Mouse (Mus musculus): Measurements from ENCODE around the gene Gabrb1. TPM values are rescaled to one million over a fixed set of nuclear protein-coding genes. Genes with fewer than 3 reads are reported as not detected.
A peak's percentile ranks its signal among the peaks of the same experiment; 100 is the strongest.

Gene Gabrb1
- total RNA-seq (2021), result 100 to 1,000 TPM; 133 to 147 TPM

DNA sequence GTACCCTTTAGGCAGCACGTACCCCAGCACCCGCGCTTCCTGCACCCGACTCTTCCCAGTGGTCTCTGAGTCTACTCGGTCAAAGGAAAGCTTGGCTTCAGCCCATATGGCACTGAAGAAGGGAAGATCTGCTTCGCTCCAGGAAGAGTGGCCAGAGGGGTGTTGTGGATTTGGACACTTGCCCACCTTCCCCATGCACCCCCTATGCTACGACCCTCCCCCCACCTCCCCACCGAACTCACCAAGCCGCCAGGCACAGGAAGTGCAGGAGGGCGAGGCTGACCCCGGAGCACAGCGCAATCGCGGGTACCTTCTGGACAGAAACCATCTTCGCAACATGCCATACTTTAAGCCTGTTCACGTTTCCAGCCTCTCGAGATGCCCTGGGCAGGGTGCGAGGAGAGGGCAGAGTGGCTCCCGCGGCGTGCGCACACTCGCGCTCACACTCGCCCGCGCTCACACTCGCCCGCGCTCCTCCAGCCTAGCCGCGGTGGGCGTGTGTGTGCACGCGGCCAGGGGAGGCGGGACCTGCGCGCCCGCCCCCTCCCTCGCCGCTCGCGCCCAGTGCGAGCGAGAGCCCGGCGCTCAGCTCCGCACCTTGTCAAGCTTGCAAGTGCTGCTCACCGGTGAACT lies at the start of gene Gabrb1:
Gene Gabrb1, plus strand, starts transcription at position 632 of the 633 bp plus-strand sequence.
- peak; percentile 58 for DNase-seq

DNA sequence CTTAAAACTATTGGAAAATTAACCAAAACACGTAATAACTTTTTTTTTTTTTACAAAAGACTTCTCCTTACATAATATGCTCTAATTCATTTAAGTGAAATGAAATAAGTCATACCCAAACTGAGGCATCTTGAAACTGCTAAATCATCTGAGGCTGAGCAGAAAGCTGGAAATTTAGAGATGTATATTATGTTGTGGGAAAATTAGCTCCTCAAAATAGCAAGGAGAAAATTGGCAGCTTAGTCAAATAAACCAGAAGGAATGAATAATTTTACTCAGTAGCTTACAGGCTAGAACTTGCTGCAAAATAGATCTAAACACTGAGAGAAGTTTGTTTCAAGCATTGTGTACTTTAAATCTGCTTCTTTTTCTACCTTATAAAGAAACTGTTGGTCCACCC lies 49.2 kb upstream of the Gabrb1 start:
- no peak for DNase-seq

DNA sequence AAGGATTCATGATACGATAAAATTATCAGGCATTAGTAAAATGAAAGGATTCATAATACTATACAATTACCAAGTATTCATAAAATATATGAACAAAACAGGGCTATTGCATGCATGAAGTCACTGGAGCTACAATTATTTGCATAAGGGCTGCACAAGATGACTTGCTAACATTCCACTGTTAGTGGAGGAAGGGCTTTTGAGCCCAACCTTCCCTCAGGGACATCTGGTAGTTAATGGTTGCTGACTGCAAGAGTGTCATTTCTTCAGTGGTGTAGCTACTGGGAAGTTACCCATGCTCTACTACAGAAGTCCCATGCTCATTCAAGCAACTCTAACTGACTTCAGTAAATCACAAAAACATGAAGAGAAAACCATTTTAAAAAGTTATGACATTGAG lies 43.6 kb upstream of the Gabrb1 start:
- no peak for DNase-seq

DNA sequence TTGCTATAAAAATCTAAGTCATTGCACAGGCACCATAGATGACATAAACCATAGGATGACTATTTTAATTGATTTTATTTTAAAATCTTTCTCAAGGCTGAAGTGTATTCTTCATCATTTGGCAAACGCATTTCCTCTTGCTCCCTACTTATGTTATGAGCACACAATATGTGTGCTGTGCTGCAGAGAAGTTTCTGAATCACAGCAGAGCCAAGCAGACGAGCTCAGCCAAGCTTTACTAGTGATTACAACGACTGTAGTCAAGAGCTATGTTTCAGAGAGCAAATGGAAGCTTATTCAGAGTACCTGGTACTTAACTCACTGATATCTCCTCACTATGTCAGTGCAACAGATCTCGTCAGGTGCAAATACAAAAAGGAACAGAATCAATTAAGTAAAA lies 41.2 kb upstream of the Gabrb1 start:
- DNase-seq, result no peak

DNA sequence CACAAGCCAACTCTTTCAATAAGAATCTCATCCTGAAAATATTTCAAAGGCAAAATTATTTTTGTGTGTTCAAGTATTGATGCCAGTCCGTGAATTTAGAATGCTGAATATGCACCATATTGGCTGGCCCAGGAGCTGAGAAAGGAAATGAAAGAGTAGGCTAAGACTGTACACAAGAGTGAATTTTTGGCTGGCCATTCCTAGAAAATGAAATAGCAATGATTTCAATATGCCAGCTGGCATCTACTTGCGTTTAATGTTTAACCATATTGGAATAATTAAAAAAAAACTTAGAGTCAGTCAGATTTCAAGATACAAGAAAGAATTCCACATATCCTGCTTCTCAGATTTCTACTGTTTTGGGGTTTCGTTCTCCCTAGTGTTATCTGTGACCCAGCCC lies 30.1 kb upstream of the Gabrb1 start:
- DNase-seq, result no peak

DNA sequence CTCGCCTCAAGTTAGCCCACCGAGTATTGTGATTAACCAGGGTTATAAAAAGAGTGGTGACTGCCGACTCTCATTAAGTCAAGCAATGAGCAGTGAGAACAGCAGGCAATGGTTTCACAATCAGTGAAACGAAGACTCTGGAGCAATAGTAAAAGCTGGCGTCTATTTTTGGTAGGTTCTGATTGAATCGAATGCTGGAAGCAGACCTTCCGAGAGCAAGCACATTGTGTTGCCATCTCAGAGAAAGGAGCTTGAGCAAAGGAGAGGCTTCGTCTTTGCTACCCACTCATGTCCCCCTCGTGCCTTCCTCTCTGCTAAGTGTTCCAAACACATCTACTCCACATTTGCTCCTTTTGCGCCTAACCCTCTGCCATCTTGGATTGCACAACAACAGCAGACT lies 18.1 kb upstream of the Gabrb1 start:
- DNase-seq, result peak; percentile 9 to 27

DNA sequence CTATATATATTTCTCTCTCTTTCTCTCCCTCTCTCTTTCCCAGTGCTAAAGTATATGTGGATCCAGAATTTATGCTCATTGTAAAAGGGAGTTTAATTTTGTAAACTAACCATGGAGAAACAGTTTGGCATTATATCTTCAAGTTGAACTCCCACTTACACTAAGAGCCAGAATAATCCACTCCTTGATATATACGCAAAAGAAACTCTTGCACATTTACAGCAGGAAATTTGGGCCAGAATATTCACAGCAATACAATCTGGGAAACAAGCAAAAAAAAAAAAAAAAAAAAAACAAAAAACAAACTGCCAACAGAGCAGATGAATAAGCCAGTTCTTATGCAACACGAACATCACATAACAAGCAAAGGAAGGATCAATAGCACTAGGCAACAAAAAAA lies 9.8 kb upstream of the Gabrb1 start:
- DNase-seq, result no peak

DNA sequence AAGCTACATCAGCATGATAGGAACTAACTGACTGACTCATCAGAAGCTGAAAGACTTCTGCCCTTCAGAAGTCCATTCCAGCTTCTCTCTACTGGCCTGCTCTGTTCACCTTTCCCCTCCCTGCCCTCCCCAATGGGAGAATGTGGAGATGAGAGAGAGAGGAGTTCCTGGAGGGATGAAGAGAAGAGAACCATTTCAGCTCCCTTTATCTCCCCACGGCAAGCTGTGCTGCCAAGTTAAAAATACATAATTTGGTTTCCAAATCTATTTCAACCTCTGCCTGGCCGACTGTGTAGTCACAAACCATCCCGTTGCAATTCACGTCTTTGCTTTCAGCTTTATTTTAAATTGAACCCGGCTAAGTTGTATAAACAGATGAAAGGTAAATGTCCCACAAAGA lies 3.9 kb upstream of the Gabrb1 start:
- DNase-seq, result no peak

DNA sequence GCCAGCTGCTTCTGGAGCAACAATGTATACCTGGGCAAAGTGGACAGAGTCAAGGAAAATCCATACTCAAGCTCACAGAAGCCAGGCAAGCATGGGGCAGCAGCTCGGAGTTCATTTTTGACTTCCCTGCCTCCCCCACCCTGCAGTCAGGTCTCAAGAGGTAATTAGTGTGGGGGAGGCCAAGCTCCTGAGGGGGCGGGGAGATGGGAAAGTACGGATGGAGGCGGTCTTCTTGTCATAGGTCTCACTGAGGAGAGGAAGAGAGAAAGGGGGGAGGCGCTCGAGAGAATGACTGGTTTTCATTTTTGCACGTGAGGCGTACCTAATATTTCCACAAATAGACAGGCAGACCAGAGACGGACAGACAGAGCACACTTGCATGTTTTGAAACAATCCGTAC lies 1.1 kb upstream of the Gabrb1 start:
- peak; percentile 29 to 38 for DNase-seq

DNA sequence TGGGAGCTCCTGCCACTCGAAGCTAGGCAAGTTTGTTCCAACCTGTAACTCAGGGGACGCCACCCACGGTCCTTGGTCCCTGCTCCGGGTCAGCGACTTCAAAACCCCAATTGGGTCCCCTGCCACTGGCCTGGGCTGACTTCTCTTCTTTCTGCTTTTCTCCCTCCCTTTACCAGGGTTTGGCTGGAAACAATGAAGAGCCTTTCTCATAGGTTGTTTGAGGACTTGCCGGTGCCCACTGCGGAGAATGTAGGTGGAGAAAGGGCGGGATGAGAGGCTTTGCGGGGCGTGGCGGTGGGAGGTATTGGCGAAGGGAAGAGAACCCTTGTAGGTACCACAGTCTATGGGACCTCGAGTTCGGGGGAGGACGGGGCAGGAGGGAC lies 193 bp downstream of the Gabrb1 start, which contains the start of gene Gabra4:
Gene Gabra4, minus strand, starts transcription at position 194 of the 383 bp plus-strand sequence.
- no peak for DNase-seq

DNA sequence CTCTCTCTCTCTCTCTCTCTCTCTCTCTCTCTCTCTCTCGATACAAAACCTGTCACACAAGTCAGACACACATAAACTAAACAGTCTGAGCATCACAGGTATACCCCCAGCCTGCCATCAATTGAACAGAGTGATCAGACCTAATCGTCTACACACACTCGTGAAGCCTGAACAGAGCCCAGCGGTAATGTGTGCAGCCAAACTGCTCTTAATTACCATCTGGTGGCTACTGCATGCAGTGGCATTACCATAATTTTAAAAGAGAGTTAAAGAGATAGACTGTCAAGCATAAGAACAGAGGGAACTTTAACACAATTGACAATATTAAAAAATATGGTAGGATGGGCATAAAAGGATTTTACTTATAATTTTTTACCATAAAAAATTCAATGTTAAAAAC lies 7.7 kb downstream of the Gabrb1 start:
- peak in 1 of 2 experiments; percentile 19 for DNase-seq

DNA sequence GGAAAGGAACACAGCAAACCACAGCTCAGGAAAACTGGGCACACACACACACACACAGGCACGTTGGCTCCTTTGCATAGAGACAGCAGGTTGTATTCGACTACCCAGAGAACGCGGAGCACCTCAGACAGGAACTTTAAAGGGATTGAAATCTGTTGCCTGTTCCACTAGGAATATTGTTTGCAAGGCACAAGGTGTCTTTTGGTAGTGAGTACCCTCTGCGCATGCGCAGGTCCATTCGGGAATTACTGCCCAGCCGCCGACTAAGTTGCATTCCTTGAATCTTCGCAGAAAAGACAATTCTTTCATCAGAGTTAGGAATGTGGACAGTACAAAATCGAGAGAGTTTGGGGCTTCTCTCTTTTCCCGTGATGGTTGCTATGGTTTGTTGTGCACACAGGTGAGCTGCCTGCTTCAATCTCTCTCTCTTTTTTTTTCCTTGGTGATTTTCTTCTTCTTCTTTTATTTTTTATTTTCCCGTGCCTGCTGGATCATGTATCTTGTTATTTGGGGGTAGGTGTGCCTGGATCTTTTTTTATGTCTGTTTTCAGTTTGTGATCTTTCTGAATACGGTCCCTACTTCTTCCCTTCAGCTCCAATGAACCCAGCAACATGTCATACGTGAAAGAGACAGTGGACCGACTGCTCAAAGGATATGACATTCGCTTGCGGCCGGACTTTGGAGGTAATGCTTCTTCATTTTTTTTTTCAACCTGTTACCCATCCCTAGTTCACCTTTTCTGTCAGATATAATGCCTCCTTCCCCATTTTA lies 42.0 kb downstream of the Gabrb1 start:
- peak; percentile 74 to 76 for DNase-seq

DNA sequence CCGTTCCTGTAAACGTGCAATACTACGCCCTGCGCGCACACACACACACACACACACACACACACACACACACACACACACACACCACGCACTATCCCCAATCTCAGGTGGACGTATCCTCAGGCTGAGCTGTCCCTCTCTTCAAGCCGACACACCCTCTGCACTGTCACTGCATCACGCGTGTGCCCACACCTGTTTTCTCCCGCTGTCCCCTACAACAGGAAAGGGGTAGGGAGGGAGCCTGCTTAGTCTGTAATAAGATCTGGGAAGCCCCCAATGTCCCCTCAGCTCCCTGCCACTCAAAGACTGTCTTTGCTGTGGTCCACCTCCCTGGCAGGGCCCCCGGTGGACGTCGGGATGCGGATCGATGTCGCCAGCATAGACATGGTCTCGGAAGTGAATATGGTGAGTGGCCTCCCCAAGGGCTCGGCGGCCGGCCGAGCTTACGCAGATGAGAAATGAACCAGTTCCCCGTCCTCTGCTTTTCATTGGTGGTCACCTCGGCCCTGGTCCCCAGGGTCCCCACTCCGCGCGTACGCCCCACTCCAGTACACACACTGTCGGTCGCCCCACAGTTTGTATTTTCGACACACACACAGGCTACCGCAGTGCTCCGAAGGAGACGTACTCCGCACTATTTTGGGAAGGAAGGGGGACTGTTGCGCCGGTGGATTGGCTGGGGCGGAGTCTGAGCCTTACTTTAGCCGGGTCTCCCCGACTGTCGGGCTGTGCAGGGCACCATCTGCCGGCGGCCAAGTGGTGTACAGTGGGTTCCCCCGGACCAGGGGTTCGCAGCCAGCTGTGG lies 42.8 kb downstream of the Gabrb1 start:
- peak; percentile 72 to 77 for DNase-seq

DNA sequence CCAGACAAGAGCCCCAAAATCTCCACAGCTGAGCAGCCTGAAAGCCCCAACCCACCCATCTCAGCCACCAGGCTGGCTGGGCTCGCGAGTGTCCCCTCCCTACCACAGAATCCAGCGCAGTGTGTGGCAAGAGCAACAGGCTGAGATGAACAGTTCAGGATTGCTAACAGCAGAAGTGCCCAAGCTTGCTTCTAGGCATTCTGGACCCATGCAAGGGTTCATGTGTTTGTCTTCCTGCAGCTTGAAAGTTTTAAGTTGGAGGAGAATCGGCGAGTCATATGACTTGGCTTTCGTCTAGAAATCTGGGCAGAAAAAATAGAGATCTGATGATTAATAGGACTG lies 43.3 kb downstream of the Gabrb1 start:
- no peak for DNase-seq

DNA sequence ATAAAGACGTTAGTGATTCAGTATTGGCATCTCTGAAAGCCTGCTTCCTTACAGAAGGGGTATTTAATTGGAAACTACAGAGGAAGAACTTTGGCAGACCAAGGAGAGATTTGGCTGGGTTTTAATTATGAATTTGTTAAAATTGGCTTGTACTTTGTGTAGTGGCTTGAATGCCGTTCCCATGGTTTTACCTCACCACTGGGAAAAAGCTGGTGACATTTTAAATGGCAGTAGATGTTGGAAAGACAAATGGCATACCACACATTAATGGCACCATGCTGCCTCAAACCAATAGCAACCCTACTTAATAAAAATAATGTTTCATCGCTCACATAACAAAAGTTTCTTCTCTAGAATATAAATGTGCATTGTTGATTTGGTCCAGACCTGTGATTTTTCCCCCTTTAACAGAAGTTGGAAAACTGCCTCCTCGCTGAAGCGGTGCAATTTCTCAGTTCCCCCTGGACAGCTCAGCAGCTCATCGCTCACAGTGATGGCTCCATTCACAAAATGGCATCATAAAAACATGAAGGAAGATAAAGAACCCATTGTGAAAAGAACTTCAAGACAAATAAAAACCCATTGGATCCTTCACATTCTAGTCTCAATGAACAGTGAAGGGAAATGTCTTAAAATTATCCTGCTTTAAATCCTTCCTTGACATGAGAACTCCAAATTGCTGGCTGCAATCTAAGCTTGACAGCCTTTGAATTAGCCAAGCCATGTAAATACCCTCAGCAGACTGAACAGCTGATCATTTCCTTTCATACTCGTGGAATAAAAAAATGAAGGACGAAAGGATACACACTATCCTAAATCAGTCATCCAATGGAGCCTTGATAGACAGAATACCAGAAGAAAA lies 75.2 kb downstream of the Gabrb1 start:
- no peak for DNase-seq

DNA sequence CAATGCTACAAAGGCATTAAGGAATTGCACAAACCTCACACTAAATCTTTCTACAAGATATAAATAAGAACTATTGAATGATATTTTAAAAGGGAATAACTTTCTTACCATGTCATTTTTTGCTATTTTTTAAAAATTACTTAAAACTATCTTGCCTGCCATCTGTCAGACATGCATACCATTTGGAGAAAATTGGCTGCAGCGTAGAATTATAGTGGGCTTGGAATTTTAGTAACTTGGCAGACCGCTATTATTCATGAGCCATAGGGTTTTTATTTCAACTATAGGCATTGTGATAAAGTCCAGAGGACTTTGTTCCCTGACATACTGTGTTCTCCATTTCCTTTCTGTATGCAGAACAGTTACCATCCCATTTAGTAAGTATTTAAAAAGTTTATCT lies 89.5 kb downstream of the Gabrb1 start:
- no peak for DNase-seq

DNA sequence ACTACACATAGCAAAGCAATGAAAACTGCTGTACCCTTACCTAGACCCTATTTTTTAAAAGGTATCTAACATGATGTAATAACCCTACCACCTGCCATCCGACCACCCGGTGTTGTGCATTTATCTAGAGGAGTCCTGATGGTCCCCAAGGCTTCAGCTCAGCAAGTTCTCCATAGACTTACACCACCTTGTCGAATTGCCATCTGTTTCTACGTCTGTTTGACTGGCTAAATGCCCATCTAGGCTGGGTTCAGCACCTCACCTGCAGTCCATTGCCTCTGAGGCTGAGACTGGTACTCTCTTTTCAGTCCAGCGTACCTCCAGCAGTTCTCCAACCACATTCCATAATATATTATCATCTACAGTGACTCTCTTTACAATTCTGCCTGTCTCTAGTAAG lies 96.1 kb downstream of the Gabrb1 start:
- no peak for DNase-seq

DNA sequence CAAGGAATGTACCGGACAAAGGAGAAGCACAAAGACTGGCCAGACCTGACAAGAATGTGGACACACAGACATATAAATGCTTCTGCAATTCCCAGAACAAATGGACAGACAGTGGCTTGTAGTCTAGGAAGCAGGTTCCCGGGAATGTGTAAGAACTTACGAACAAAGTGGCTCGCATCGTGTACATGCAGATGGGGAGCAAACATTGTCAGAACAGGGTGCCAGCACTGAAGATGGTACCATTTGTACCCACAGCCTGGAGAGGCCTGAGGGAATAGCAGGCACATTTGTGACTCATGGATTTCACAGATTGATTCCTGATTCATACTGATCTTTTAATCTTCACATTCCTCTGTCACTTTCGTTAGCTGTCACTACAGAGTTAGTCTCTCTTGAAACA lies 103.2 kb downstream of the Gabrb1 start:
- DNase-seq, result peak; percentile 68 to 72

DNA sequence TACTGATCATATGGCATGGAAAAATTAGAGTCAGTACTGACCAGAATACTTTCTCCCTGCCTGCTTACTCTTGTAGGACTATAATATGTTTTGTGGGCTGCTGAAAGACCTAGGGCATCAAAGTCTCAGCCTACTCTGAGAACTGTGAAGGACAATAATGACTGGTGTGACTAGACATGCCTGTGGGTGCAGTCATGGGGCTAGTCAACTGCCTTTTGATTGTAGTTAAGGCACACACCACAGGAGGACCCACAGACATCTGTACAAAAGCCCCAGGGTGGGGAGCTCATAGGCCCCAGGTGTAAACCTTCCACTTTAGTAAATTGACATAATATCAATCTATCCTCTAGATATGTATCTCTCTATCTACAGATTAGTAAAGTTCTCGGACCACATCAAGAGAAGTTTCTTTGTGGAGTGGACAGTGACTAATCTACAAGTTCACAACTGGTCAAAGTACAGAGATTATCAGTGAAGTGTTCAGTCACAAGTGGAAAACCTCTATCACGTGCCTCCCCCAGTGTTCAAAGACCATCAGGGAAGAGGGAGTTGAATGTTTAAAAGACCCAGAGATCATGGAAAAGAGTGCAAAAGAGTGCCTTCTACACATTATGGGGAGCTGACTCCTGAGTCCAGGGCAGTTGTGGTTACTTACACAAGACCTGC lies 123.7 kb downstream of the Gabrb1 start:
- DNase-seq, result no peak

DNA sequence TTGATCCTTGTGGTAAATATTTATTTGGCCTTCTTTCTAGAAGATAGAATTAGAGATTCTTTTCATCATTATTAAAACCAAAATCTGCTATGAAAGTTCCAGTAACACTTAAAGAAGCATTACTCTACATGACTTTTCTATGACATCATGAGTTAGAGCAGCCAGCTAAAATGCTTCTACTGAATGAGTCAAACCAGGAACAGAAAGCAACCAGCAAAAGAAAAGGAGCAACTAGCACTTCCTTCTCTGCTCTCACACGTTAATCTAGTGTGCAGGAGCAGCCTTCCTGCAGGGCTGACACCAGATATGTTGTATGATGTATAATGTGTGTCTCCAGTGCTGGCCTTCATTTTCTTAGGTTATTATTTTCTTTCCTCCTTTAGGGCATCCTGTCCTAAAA lies 164.9 kb downstream of the Gabrb1 start:
- DNase-seq, result no peak

DNA sequence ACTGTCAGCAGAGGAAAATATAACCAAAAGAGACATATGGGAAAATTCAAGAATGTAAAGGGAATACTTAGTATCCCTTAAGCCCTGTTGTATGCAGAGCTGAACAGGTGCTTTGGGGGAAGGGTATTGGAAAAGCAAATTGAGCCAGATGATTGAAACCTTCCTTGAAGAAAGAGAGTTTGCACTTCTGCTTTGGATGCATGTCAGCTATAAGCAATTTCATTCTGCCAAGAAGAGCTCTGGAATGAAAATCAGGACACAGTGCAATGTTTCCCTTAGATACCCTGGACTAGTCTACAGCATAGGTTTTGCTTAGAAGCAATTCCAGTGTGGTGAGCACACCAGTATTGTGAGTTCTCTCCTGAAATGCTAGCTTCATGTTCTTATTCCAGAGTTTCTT lies 170.4 kb downstream of the Gabrb1 start:
- no peak for DNase-seq

DNA sequence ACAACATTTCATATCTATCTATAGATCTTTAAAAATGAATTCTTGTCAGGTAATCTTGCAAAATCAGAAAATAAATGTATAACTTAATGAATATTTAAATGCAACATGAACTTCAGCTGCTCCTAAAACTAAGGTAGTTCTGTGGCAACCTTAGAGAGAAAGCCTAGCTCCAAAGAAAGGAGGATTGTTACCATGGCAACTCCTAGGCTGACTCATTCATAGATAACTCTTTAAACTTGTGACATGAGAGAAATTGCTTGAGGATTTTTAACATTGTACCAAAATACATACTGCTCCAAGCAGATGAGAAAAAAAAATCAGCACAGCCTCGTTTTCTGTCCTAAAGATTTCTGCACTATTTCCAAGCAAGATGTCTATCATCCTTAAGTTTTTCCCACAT lies 171.1 kb downstream of the Gabrb1 start:
- no peak for DNase-seq
